Comparison of ENCODE assay signal across 13 mouse cellular contexts in the genomic region with DNA sequence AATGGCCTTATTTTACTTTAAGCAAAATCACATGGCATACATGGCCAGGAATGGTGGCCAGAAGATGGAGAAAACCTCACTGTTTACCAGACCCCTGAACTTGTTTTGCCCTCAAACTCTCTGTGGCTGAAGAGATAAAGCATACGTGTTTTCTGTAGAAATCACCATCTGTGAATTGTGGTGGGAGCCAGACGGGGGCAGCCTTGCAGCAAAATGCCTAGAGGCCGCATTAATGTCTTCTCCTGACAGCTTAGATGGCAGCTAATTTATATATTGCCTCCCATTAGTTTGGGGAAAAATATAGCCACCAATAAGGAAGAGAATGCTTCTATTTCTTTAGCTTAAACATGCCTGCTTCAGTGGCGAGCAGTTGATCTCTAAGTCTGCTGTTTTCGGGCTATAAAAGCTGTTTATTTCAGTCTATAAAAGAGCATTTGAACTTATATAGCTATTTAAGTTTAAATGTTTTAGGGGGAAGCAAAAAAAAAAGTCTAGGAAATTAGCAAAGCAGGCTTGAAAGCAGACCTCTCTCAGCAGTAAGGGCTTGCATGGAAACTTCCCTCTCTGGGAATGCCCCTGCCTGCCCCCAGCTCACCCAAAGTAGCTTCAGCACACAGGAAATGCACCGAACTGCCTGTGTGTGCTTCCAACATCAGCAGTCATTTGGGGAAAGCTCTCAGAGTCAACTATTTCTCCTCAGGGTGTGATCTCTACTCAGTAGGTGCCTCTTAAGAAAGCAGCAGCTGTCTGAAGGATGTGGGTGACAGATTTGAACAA.
A peak's percentile ranks its signal among the peaks of the same experiment; 100 is the strongest.
DNase-seq lines count a peak whose midpoint lies in the region; ATAC-seq and TF ChIP-seq lines count a peak whose summit lies in the region.
"Had no signal": no experiment of that assay in that cellular context is flagged by ENCODE, and none has a peak within 500 bp of the region (broad histone marks: within the 10 kb centered on the region; RNA-seq: fewer than 3 reads in every experiment).

No protein-coding gene starts in this region.

- no peaks in the 10 kb centered on the region for H3K9me3 ChIP-seq in heart, postnatal 0 days (replicated peaks; ENCODE audit: control insufficient read depth, low read length)
- H3K9me3 ChIP-seq in liver, embryonic 12.5 days (replicated peaks), result no peaks in the 10 kb centered on the region
- H3K9me3 ChIP-seq in limb, embryonic 10.5 days (replicated peaks), result no peaks in the 10 kb centered on the region
- H3K9me3 ChIP-seq: embryonic facial prominence, embryonic 13.5 days had no signal

- no peak overlapping the region for H3K27ac ChIP-seq in heart, postnatal 0 days (ENCODE audit: low read depth)
- H3K27ac ChIP-seq in liver, embryonic 12.5 days, result no peak overlapping the region
- H3K27ac ChIP-seq in limb, embryonic 10.5 days, result peak overlapping the region; percentile 2; the same call in 1 of the 2 replicates
- H3K27ac ChIP-seq: embryonic facial prominence, embryonic 13.5 days; macrophage had no signal

- DNase-seq in heart, postnatal 0 days (ENCODE audit: low spot score), result no peak
- no peak for DNase-seq in heart, adult 8-10 months (ENCODE audit: low spot score)
- peak; percentile 6 for DNase-seq in liver
- DNase-seq in brain, embryonic 14.5 days (ENCODE audit: low read depth), result peak; percentile 68
- DNase-seq in limb, embryonic 10.5 days (ENCODE audit: low spot score), result peak; percentile 53
- no peak for DNase-seq in layer of hippocampus, postnatal 14 days (ENCODE audit: low spot score in 2 of 2)
- DNase-seq: kidney, adult 9 months; right cerebral cortex, postnatal 4 days had no signal

- no peaks in the 10 kb centered on the region for H3K27me3 ChIP-seq in heart, postnatal 0 days (ENCODE audit: control insufficient read depth, insufficient read depth, low read length)
- H3K27me3 ChIP-seq in liver, embryonic 12.5 days (replicated peaks), result no peaks in the 10 kb centered on the region
- H3K27me3 ChIP-seq in limb, embryonic 10.5 days (ENCODE audit: low read depth, poor library complexity, severe bottlenecking), result peaks cover 51% of the 10 kb centered on the region
- H3K27me3 ChIP-seq: embryonic facial prominence, embryonic 13.5 days had no signal

- H3K9ac ChIP-seq in heart, postnatal 0 days (replicated peaks; ENCODE audit: low read depth, low read length), result no peak overlapping the region
- no peak overlapping the region for H3K9ac ChIP-seq in liver, embryonic 12.5 days
- H3K9ac ChIP-seq: embryonic facial prominence, embryonic 13.5 days had no signal

- 49% methylated on average over 6 of the region's 6 CpGs for WGBS in heart, postnatal 0 days
- 35% methylated on average over 6 of the region's 6 CpGs for WGBS in liver, embryonic 12.5 days (ENCODE audit: insufficient replicate concordance)
- 19% methylated on average over 6 of the region's 6 CpGs for WGBS in limb, embryonic 10.5 days

- H3K4me1 ChIP-seq in heart, postnatal 0 days (ENCODE audit: control insufficient read depth, insufficient read depth), result no peaks in the 10 kb centered on the region
- no peaks in the 10 kb centered on the region for H3K4me1 ChIP-seq in liver, embryonic 12.5 days
- H3K4me1 ChIP-seq in limb, embryonic 10.5 days, result peaks cover 22% of the 10 kb centered on the region

- H3K4me3 ChIP-seq in heart, postnatal 0 days (ENCODE audit: low read depth, low read length), result no peak overlapping the region
- H3K4me3 ChIP-seq in liver, embryonic 12.5 days, result no peak overlapping the region
- no peak overlapping the region for H3K4me3 ChIP-seq in limb, embryonic 10.5 days
- H3K4me3 ChIP-seq: embryonic facial prominence, embryonic 13.5 days; myocyte had no signal

- H3K4me2 ChIP-seq in heart, postnatal 0 days (ENCODE audit: low read depth, low read length), result no peak overlapping the region
- no peak overlapping the region for H3K4me2 ChIP-seq in liver, embryonic 12.5 days
- H3K4me2 ChIP-seq: embryonic facial prominence, embryonic 13.5 days; heart, embryonic 11.5 days had no signal

- no peaks in the 10 kb centered on the region for H3K36me3 ChIP-seq in heart, postnatal 0 days (replicated peaks; ENCODE audit: control insufficient read depth, insufficient read depth, low read length)
- H3K36me3 ChIP-seq in liver, embryonic 12.5 days, result no peaks in the 10 kb centered on the region
- H3K36me3 ChIP-seq in limb, embryonic 10.5 days, result no peaks in the 10 kb centered on the region
- H3K36me3 ChIP-seq: embryonic facial prominence, embryonic 13.5 days had no signal

- no peak for ATAC-seq in heart, postnatal 0 days (ENCODE audit: insufficient read depth, low read depth)
- no peak for ATAC-seq in liver, embryonic 12.5 days

- peak; percentile 33 for TF ChIP-seq CTCF in heart, postnatal 0 days (IDR thresholded peaks at IDR 0.05; ENCODE audit: low read depth)
- TF ChIP-seq CTCF in brain, embryonic 14.5 days (IDR thresholded peaks at IDR 0.05; ENCODE audit: borderline replicate concordance, extremely low read depth, insufficient read depth, insufficient read length), result peak; percentile 49; the same call in 1 of the 2 replicates

- no peak for TF ChIP-seq POLR2A in brain, embryonic 14.5 days (IDR thresholded peaks at IDR 0.05; ENCODE audit: borderline replicate concordance, extremely low read depth, insufficient read depth, insufficient read length, poor library complexity, severe bottlenecking)

- no peak for TF ChIP-seq EP300 in heart, postnatal 0 days (IDR thresholded peaks at IDR 0.05; ENCODE audit: low read depth)

Comparison
In these comparisons a context has a peak if more than half of its experiments do, and no peak if none do; other contexts are left out.
1. DNase-seq: peak in liver (single experiment), brain, embryonic 14.5 days (single experiment) and limb, embryonic 10.5 days (single experiment); none in heart, postnatal 0 days (single experiment), heart, adult 8-10 months (single experiment) and layer of hippocampus, postnatal 14 days (0 of 2).